Mouse (Mus musculus): Measurements from ENCODE around the gene Olfr52. TPM values are rescaled to one million over a fixed set of nuclear protein-coding genes. Genes with fewer than 3 reads are reported as not detected.
"Not testable (repeated sequence)": the region's sequence is repeated elsewhere in the genome, so short reads cannot be mapped to it uniquely, and the experiment has no call there.

Olfr52 gene
- polyA plus RNA-seq (2015; fragmentation: Nextera tagmentation; extraction: Ambion mirVana), result not detected in 2 replicates

DNA sequence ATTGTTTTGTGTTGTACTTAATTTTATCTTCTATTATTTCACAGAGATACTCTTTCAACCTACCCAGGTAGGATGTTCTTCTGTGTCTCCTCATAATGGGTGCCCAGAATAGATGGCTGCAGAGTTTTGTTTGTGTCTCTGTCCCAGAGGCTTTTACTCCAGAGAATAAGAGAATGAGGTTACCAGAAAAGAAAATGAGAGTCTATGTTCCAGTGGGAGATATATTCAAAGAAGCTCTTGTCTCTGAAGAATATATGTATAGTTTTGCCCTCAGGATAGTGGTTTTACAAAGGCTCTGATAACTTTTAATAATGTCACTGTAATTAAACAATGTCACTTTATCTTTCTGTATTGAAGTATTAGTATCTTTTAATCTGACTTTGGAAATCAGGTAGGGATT lies at the start of gene Olfr52:
Gene Olfr52 (minus strand): TSS at position 101 of the 400 bp plus-strand sequence.
- Histone ChIP-seq H3K9ac (no peak within 1 kb of the TSS), H3K27ac (no peak within 1 kb of the TSS), H3K27me3 (replicated peaks) (no peaks in the 10 kb centered on the region), H3K4me1 (no peaks in the 10 kb centered on the region), H3K36me3 (no peaks in the 10 kb centered on the region), H3K4me3 (replicated peaks) (no peak within 1 kb of the TSS), H3K9me3 (no peaks in the 10 kb centered on the region), H3K4me2 (no peak within 1 kb of the TSS)
- no peak for ATAC-seq (ENCODE audit: insufficient read depth, low FRiP score, low read depth)

DNA sequence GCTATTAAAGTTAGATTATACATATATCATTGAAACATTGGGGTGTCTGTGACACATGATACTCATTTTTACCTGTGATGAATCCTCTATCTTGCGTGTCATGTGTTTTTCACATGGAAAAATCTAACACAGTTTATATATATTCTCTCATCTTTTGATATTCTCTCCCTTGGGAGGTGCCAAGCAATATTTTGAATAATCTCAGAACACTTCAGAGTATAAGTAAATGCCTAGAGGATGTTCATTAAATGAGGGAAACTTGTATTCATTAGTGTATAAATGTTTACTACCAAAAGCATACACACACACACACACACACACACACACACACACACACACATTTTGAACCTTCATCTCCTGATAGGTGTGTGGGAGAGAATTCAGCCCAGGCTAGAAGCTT lies 45.8 kb upstream of the Olfr52 start, which contains the start of gene Olfr1047:
Gene Olfr1047 (minus strand): TSS at position 101 of the 400 bp plus-strand sequence.
- Histone ChIP-seq H3K4me1 (no peaks in the 10 kb centered on the region), H3K4me2 (no peak within 1 kb of the TSS), H3K27me3 (replicated peaks) (no peaks in the 10 kb centered on the region), H3K9me3 (no peaks in the 10 kb centered on the region), H3K9ac (no peak within 1 kb of the TSS), H3K36me3 (no peaks in the 10 kb centered on the region), H3K27ac (no peak within 1 kb of the TSS), H3K4me3 (replicated peaks) (no peak within 1 kb of the TSS)
- 86% methylated on average over 1 of the region's 1 CpGs for WGBS
- ATAC-seq (ENCODE audit: insufficient read depth, low FRiP score, low read depth), result no peak

DNA sequence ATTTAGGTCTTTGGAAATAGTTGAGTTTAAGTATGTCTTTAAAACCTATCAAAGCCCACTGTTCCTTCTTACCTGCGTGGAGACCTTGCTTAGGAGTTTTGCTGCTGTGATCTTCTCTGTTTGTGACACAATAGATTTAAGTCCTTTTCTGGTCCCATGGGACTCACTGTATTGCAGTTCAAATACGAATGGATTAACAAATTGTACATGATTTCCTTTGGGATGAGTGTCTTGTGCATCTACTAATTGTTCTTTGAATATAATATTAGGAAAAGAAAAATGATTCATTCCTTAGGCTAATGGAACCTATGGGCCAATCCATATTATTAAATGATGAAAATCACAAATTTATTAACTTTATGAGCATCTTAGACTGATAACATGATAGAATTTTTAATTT lies 33.7 kb upstream of the Olfr52 start, which contains the start of gene Olfr1046:
Gene Olfr1046 (minus strand): TSS at position 101 of the 400 bp plus-strand sequence.
- H3K4me1 ChIP-seq, result no peaks in the 10 kb centered on the region
- no peaks in the 10 kb centered on the region for H3K27me3 ChIP-seq (replicated peaks)
- no peak within 1 kb of the TSS for H3K9ac ChIP-seq
- no peaks in the 10 kb centered on the region for H3K9me3 ChIP-seq
- WGBS, result 71% methylated on average over 2 of the region's 2 CpGs
- H3K27ac ChIP-seq, result no peak within 1 kb of the TSS
- no peak within 1 kb of the TSS for H3K4me2 ChIP-seq
- H3K36me3 ChIP-seq, result no peaks in the 10 kb centered on the region
- ATAC-seq (ENCODE audit: insufficient read depth, low FRiP score, low read depth), result no peak
- no peak within 1 kb of the TSS for H3K4me3 ChIP-seq (replicated peaks)

DNA sequence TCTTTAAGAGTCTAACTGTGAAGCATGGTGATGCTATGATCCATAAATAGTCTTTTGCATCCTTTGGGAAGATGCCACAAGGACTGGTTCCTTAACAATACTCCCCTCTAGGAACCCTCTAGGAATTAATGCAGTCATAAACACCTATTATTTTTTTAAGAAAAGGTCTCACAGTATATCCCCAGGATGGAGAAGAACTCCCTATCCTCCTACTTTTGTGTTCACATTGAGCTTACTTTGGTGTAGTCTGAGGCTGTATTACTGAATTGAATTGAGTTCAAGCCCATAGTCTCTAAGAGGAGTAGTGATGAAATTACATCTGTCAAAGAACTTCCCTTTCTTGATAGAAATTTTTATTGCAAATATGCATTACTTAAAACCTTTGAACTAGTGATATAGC lies 17.4 kb upstream of the Olfr52 start, which contains the start of gene Olfr1045:
Gene Olfr1045 (minus strand): TSS at position 101 of the 400 bp plus-strand sequence.
- H3K4me1 ChIP-seq, result no peaks in the 10 kb centered on the region
- ATAC-seq (ENCODE audit: insufficient read depth, low FRiP score, low read depth), result no peak
- no peaks in the 10 kb centered on the region for H3K9me3 ChIP-seq
- no peak within 1 kb of the TSS for H3K9ac ChIP-seq
- H3K4me2 ChIP-seq, result no peak within 1 kb of the TSS
- H3K27me3 ChIP-seq (replicated peaks), result no peaks in the 10 kb centered on the region
- H3K4me3 ChIP-seq (replicated peaks), result no peak within 1 kb of the TSS
- H3K27ac ChIP-seq, result no peak within 1 kb of the TSS
- H3K36me3 ChIP-seq, result no peaks in the 10 kb centered on the region

DNA sequence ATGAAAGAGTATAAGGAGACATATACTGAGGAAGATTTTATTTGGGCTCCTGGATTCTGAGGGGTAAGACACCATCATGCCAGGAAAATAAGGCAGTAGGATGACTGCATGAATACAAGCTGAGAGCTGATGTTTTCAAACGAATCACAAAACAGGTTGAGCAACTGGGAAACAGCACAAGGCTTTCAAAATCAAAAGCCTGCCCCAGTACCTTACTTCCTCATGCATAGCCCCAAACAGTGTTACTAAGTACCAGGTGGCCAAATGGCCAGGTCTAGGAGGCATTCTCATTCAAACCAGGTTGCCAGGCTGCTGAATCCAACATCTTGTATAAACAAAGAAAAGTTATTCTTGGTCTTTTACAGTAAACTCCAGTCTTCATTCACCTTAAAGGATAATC lies 10.4 kb upstream of the Olfr52 start:
- H3K4me3 ChIP-seq (replicated peaks), result no peak overlapping the region
- H3K27me3 ChIP-seq (replicated peaks), result no peaks in the 10 kb centered on the region
- no peak for ATAC-seq (ENCODE audit: insufficient read depth, low FRiP score, low read depth)
- H3K9ac ChIP-seq, result no peak overlapping the region
- H3K36me3 ChIP-seq, result no peaks in the 10 kb centered on the region
- WGBS, result 49% methylated on average over 1 of the region's 1 CpGs
- no peak overlapping the region for H3K27ac ChIP-seq
- H3K4me1 ChIP-seq, result no peaks in the 10 kb centered on the region
- H3K9me3 ChIP-seq, result no peaks in the 10 kb centered on the region
- no peak overlapping the region for H3K4me2 ChIP-seq

DNA sequence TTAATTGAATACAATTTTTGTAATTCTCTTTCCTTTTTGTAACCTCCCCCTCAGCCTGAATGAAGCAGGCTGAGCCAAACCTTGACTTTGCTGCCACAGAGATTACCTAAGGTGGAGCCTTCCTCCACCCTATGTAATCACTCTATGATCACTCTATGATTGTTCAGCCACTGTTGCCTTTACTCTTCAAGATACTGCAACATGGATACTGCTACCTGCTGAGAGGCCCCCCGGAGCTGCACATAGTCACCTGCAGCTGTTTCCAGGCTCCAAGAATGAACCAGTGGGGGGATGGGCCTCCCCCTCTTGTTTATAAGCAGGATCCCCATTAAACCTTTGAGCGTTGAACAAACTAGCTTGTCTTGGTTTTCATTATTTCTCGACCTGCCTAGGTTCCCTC lies 5.5 kb downstream of the Olfr52 start:
- H3K9ac ChIP-seq, result no peak overlapping the region
- 74% methylated on average over 3 of the region's 3 CpGs for WGBS
- no peaks in the 10 kb centered on the region for H3K36me3 ChIP-seq
- H3K27ac ChIP-seq, result no peak overlapping the region
- H3K9me3 ChIP-seq, result no peaks in the 10 kb centered on the region
- ATAC-seq (ENCODE audit: insufficient read depth, low FRiP score, low read depth), result no peak
- H3K4me3 ChIP-seq (replicated peaks), result no peak overlapping the region
- no peaks in the 10 kb centered on the region for H3K4me1 ChIP-seq
- H3K27me3 ChIP-seq (replicated peaks), result no peaks in the 10 kb centered on the region
- no peak overlapping the region for H3K4me2 ChIP-seq

DNA sequence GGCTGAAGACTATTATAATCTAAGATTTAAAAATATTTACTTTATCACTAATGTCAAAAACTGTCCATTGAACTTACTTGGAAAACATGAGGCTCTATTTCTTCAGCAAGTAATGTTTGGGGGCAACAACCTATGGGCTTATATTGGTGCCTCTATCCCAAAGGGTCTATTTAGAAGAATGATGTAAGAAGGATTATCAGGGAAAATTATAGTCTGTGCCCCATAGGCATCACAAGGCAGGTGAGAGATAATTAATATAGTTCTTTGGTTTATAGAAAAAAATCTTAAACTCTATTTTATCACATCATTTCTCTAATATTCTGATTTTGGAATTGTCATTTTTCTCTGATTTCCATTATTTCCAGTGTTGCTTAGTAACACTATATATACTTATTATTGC lies 7.8 kb downstream of the Olfr52 start, which contains the start of gene Olfr1044:
Gene Olfr1044 (minus strand): TSS at position 101 of the 400 bp plus-strand sequence.
- no peak within 1 kb of the TSS for H3K9ac ChIP-seq
- no peaks in the 10 kb centered on the region for H3K4me1 ChIP-seq
- H3K4me3 ChIP-seq (replicated peaks), result no peak within 1 kb of the TSS
- no peaks in the 10 kb centered on the region for H3K27me3 ChIP-seq (replicated peaks)
- H3K4me2 ChIP-seq, result no peak within 1 kb of the TSS
- H3K9me3 ChIP-seq, result no peaks in the 10 kb centered on the region
- H3K27ac ChIP-seq, result no peak within 1 kb of the TSS
- ATAC-seq (ENCODE audit: insufficient read depth, low FRiP score, low read depth), result no peak
- no peaks in the 10 kb centered on the region for H3K36me3 ChIP-seq

DNA sequence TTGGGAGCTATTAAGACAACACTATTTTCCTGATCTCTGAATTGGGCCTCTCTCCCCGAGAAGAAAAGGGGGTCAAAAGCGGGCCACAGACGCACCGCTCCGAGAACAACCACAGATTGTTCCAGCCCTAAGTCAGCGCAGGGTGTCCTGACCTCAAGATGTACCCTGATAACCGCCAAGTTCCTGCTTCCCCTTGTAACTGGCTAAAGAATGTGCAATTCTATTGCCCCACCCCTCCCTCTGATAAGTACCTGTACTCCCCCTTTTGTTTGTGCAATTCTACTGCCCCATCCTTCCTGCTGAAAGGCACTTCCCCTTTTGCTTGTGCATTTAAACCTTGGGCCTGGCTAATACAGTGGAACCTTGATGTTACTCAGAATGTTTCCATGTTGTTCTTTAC lies 10.1 kb downstream of the Olfr52 start:
- not testable (repeated sequence) for H3K27ac ChIP-seq; H3K27me3 ChIP-seq (replicated peaks); H3K9me3 ChIP-seq; H3K4me1 ChIP-seq; H3K36me3 ChIP-seq; H3K4me2 ChIP-seq; H3K9ac ChIP-seq; ATAC-seq (ENCODE audit: insufficient read depth, low FRiP score, low read depth); H3K4me3 ChIP-seq (replicated peaks)
- 75% methylated on average over 7 of the region's 7 CpGs for WGBS

DNA sequence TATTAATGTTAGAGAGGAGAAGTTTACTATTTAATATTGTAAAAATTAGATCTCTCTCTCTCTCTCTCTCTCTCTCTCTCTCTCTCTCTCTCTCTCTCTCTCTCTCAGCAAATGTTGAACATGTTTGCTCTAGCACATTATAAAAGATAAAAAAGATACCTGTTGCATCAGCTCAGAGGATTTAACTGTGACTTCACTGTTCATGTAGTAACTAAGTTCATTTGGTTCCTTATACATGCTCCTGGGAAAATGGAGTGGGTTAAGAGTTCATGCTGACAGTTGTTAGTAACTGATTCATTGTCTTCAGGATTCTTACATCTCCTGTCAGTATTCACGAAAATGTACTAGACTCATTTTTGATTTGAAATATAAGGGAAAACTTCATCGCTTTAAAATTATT lies 18.1 kb downstream of the Olfr52 start, which contains the start of gene Olfr1043:
Gene Olfr1043 (minus strand): TSS at position 101 of the 400 bp plus-strand sequence.
- no peak within 1 kb of the TSS for H3K9ac ChIP-seq
- no peak for ATAC-seq (ENCODE audit: insufficient read depth, low FRiP score, low read depth)
- no peak within 1 kb of the TSS for H3K27ac ChIP-seq
- H3K27me3 ChIP-seq (replicated peaks), result no peaks in the 10 kb centered on the region
- H3K4me1 ChIP-seq, result no peaks in the 10 kb centered on the region
- H3K36me3 ChIP-seq, result no peaks in the 10 kb centered on the region
- 88% methylated on average over 2 of the region's 2 CpGs for WGBS
- H3K9me3 ChIP-seq, result no peaks in the 10 kb centered on the region
- no peak within 1 kb of the TSS for H3K4me2 ChIP-seq
- no peak within 1 kb of the TSS for H3K4me3 ChIP-seq (replicated peaks)

DNA sequence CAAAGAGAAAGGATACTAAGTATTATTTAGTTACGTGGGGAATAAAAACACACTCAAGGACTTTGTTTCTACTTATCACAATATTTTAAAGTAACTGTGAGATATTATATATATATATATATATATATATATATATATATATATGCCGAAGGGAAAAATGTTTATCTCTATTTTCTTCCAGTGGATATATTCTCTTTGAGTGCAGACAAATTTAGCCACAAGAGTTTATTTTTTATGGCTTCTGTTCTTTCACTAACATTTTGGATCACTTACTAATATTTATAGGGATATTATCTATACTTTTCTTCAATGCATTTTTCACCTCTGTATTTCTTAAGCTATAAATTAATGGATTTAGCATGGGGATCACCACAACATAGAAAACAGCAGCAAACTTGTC lies 23.7 kb downstream of the Olfr52 start, which contains the start of gene Olfr1042:
Gene Olfr1042 (minus strand): TSS at position 101 of the 400 bp plus-strand sequence.
- no peak within 1 kb of the TSS for H3K9ac ChIP-seq
- ATAC-seq (ENCODE audit: insufficient read depth, low FRiP score, low read depth), result no peak
- no peaks in the 10 kb centered on the region for H3K9me3 ChIP-seq
- no peaks in the 10 kb centered on the region for H3K27me3 ChIP-seq (replicated peaks)
- H3K27ac ChIP-seq, result no peak within 1 kb of the TSS
- no peaks in the 10 kb centered on the region for H3K4me1 ChIP-seq
- WGBS, result 80% methylated on average over 2 of the region's 2 CpGs
- no peak within 1 kb of the TSS for H3K4me3 ChIP-seq (replicated peaks)
- H3K4me2 ChIP-seq, result no peak within 1 kb of the TSS
- no peaks in the 10 kb centered on the region for H3K36me3 ChIP-seq

DNA sequence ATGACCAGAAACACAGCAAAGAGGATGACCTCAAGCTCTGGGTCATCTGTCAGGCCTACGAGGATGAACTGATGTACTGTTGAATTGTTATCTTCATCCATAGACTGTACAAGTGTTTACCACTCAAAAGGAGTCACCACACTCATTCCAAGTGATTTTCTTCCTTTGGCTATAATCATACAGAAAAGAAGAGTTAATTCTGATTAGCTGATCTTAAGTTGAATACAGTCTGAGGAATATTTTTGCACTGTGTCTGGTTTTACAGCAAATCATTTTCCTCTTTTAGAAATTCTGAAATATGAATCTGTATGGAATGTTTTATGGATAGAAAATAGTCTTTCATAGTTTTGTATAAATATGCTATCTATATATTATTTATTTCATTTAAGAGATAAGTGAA lies 38.9 kb downstream of the Olfr52 start, which contains the start of gene Olfr1040:
Gene Olfr1040 (minus strand): TSS at position 101 of the 400 bp plus-strand sequence.
- WGBS, result 78% methylated on average over 1 of the region's 1 CpGs
- no peak within 1 kb of the TSS for H3K4me2 ChIP-seq
- no peaks in the 10 kb centered on the region for H3K27me3 ChIP-seq (replicated peaks)
- H3K4me3 ChIP-seq (replicated peaks), result no peak within 1 kb of the TSS
- no peak within 1 kb of the TSS for H3K9ac ChIP-seq
- no peak for ATAC-seq (ENCODE audit: insufficient read depth, low FRiP score, low read depth)
- no peak within 1 kb of the TSS for H3K27ac ChIP-seq
- H3K4me1 ChIP-seq, result no peaks in the 10 kb centered on the region
- H3K9me3 ChIP-seq, result no peaks in the 10 kb centered on the region
- no peaks in the 10 kb centered on the region for H3K36me3 ChIP-seq

DNA sequence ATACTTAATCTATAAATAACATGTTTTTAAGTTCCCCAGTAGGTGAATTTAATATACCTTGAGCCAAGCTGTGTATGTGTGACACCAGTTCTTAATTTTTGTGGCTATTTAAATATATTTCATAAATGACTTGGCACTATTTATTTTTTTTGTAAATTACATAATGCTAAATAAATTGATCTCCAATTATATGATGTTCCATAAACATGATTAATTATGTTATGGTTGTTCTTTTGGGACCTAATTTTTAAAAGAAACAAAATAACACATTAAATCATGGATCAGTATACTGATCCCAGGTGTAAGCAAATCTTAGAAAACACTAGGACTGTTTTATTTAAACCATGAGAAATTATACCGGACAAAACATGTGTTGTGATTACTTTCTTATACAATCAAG lies 49.7 kb downstream of the Olfr52 start, which contains the start of gene Olfr1039:
Gene Olfr1039 (minus strand): TSS at position 101 of the 400 bp plus-strand sequence.
- Histone ChIP-seq H3K9ac (no peak within 1 kb of the TSS), H3K27ac (no peak within 1 kb of the TSS), H3K36me3 (no peaks in the 10 kb centered on the region), H3K4me1 (no peaks in the 10 kb centered on the region), H3K4me3 (replicated peaks) (no peak within 1 kb of the TSS), H3K4me2 (no peak within 1 kb of the TSS), H3K27me3 (replicated peaks) (no peaks in the 10 kb centered on the region), H3K9me3 (no peaks in the 10 kb centered on the region)
- 93% methylated on average over 1 of the region's 1 CpGs for WGBS
- no peak for ATAC-seq (ENCODE audit: insufficient read depth, low FRiP score, low read depth)

Data from stomach, embryonic 15.5 days (tissue).